ENCODE assay signal across 33 mouse cellular contexts in the genomic region with DNA sequence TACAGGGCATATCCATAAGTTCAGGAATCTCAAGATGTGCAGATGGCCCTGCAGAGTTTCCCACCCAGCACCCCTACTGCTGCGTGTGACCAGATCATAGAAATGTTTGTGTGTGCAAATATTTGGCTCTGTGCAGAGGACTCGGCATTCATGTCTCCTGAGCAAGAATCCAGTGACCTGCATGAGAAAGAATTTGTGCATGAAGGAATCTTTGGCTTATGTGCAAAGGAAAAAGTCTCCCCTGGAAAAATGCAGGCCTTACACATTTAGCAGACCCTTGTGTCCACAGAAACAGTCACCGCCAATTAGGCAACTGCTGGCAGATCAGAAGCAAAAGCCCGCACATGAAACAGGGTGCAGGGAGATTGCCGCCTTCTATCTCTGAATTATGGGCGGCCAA. TPM values are rescaled to one million over a fixed set of nuclear protein-coding genes. Genes with fewer than 3 reads are reported as not detected.
DNase-seq lines count a peak whose midpoint lies in the region; ATAC-seq lines count a peak whose summit lies in the region.
"Had no signal": no experiment of that assay in that cellular context is flagged by ENCODE, and none has a peak within 500 bp of the region (broad histone marks: within the 10 kb centered on the region; RNA-seq: fewer than 3 reads in every experiment).

No protein-coding gene starts in this region.

- 0 out of 2 replicates have a peak, but pooled peaks cover 4% of the 10 kb centered on the region for H3K4me1 ChIP-seq in hindbrain, embryonic 10.5 days (replicated peaks)
- H3K4me1 ChIP-seq in hindbrain, embryonic 16.5 days (ENCODE audit: control insufficient read depth, insufficient read depth, low read depth, low read length), result no peaks in the 10 kb centered on the region
- H3K4me1 ChIP-seq: embryonic facial prominence, embryonic 15.5 days; forebrain, embryonic 13.5 days; hindbrain, embryonic 13.5 days had no signal

- no peak overlapping the region for H3K4me3 ChIP-seq in hindbrain, embryonic 10.5 days
- H3K4me3 ChIP-seq in hindbrain, embryonic 16.5 days (ENCODE audit: low read length), result no peak overlapping the region
- H3K4me3 ChIP-seq: embryonic facial prominence, embryonic 15.5 days; forebrain, embryonic 13.5 days; hindbrain, embryonic 13.5 days had no signal

- WGBS in hindbrain, embryonic 10.5 days, result 85% methylated on average over 6 of the region's 6 CpGs
- WGBS in hindbrain, embryonic 16.5 days, result 58% methylated on average over 6 of the region's 6 CpGs

- H3K27me3 ChIP-seq in hindbrain, embryonic 10.5 days (ENCODE audit: insufficient read depth, poor library complexity, severe bottlenecking), result no peaks in the 10 kb centered on the region
- H3K27me3 ChIP-seq in hindbrain, embryonic 16.5 days (replicated peaks; ENCODE audit: control insufficient read depth, insufficient read depth, low read length), result no peaks in the 10 kb centered on the region
- H3K27me3 ChIP-seq: embryonic facial prominence, embryonic 15.5 days; forebrain, embryonic 13.5 days; Patski had no signal

- H3K27ac ChIP-seq in hindbrain, embryonic 10.5 days, result 0 out of 2 replicates have a peak overlapping the region, but pooled peaks have one; percentile 23
- H3K27ac ChIP-seq in hindbrain, embryonic 16.5 days (ENCODE audit: low read depth, low read length), result no peak overlapping the region
- H3K27ac ChIP-seq: embryonic facial prominence, embryonic 15.5 days; forebrain, embryonic 13.5 days; hindbrain, embryonic 13.5 days; hindbrain, postnatal 0 days had no signal

- H3K4me2 ChIP-seq in hindbrain, embryonic 16.5 days (ENCODE audit: low read length), result no peak overlapping the region
- H3K4me2 ChIP-seq: embryonic facial prominence, embryonic 15.5 days; forebrain, embryonic 13.5 days; heart, embryonic 11.5 days; hindbrain, embryonic 13.5 days had no signal

- H3K9me3 ChIP-seq in hindbrain, embryonic 10.5 days, result no peaks in the 10 kb centered on the region
- H3K9me3 ChIP-seq in hindbrain, embryonic 16.5 days (ENCODE audit: control insufficient read depth, low read length), result no peaks in the 10 kb centered on the region
- H3K9me3 ChIP-seq: embryonic facial prominence, embryonic 15.5 days; forebrain, embryonic 13.5 days; hindbrain, embryonic 13.5 days had no signal

- no peak overlapping the region for H3K9ac ChIP-seq in hindbrain, embryonic 16.5 days (ENCODE audit: low read depth, low read length)
- H3K9ac ChIP-seq: embryonic facial prominence, embryonic 15.5 days; forebrain, embryonic 13.5 days; hindbrain, embryonic 13.5 days had no signal

- no peak for DNase-seq in hindbrain, embryonic 10.5 days (ENCODE audit: low spot score)
- DNase-seq in MN1 (ENCODE audit: low spot score) (peak; percentile 29), liver (no peak)
- peak; percentile 90 for DNase-seq in Muller cell, postnatal 12 days (ENCODE audit: inconsistent ontology term)
- DNase-seq in gastrocnemius, postnatal 4 days (ENCODE audit: low spot score in 2 of 2), result no peak
- DNase-seq: adrenal gland, postnatal 10 days; adrenal gland, postnatal 36 days; cerebellum, adult 11 months; cerebellum, adult 2 months; cerebellum, adult 9-11 months; cerebellum, postnatal 25 days; gastrocnemius, postnatal 10 days; gastrocnemius, postnatal 36 days; heart, adult 11 months had no signal

- ATAC-seq in hindbrain, embryonic 16.5 days, result no peak
- ATAC-seq: CD4-positive, CD25-positive, alpha-beta regulatory T cell, adult 4 months; forebrain, embryonic 13.5 days; forebrain, embryonic 16.5 days; hindbrain, postnatal 0 days; intestine, postnatal 0 days; Patski had no signal

- H3K36me3 ChIP-seq in hindbrain, embryonic 10.5 days, result peaks cover 9% of the 10 kb centered on the region; the same call in 1 of the 2 replicates
- H3K36me3 ChIP-seq in hindbrain, embryonic 16.5 days (ENCODE audit: control insufficient read depth, insufficient read depth, low read length), result no peaks in the 10 kb centered on the region
- H3K36me3 ChIP-seq: embryonic facial prominence, embryonic 15.5 days; hindbrain, embryonic 13.5 days had no signal

RNA-seq across cellular contexts. Expression of a gene that starts 22.4 kb away (rescaled TPM):
- 49.2 and 66.6 TPM in 2 replicates for polyA plus RNA-seq in hindbrain, embryonic 10.5 days (2016; fragmentation: Nextera tagmentation; extraction: Ambion mirVana)
- 16.1 and 22.1 TPM in 2 replicates for polyA plus RNA-seq in hindbrain, embryonic 16.5 days (2015; fragmentation: Nextera tagmentation; extraction: Ambion mirVana)
- under 1 TPM; 0.20 to 0.23 TPM for total RNA-seq in gastrocnemius, postnatal 4 days (2021)
- total RNA-seq: adrenal gland, postnatal 36 days; common myeloid progenitor, adult 5-6 weeks; gastrocnemius, adult 18-20 months; gastrocnemius, postnatal 36 days; heart, adult 8-10 months; hematopoietic stem cell, adult 5-6 weeks; MEL had no signal
- polyA plus RNA-seq: C2C12; CD4-positive, CD25-positive, alpha-beta regulatory T cell, adult 4 months; heart, embryonic 11.5 days; heart, embryonic 14.5 days; heart, postnatal 0 days; intestine, embryonic 14.5 days; intestine, postnatal 0 days had no signal

Comparison
In these comparisons a context has a peak if more than half of its experiments do, and no peak if none do; other contexts are left out.
1. DNase-seq: peak in MN1 (single experiment) and Muller cell, postnatal 12 days (single experiment); none in hindbrain, embryonic 10.5 days (single experiment), gastrocnemius, postnatal 4 days (0 of 2) and liver (single experiment).